Mouse (Mus musculus): Measurements from ENCODE around the gene Cd3g.

GRCm38 (mm10) chr9:44982081-44982480 lies 1.9 kb upstream of the Cd3g start:
- no peak for TF ChIP-seq CTCF (conservative IDR thresholded peaks at IDR 0.05; ENCODE audit: low read length)
- no peak for TF ChIP-seq POU5F1 (IDR thresholded peaks at IDR 0.05; ENCODE audit: borderline replicate concordance, low read length)
- TF ChIP-seq NANOG (IDR thresholded peaks at IDR 0.05; ENCODE audit: borderline replicate concordance, low read length): no peak
